Mouse (Mus musculus): Measurements from ENCODE around the gene Mark3. TPM values are rescaled to one million over a fixed set of nuclear protein-coding genes. Genes with fewer than 3 reads are reported as not detected.

Mark3 gene
- polyA plus RNA-seq, 1 experiment, result 2.0 TPM

DNA sequence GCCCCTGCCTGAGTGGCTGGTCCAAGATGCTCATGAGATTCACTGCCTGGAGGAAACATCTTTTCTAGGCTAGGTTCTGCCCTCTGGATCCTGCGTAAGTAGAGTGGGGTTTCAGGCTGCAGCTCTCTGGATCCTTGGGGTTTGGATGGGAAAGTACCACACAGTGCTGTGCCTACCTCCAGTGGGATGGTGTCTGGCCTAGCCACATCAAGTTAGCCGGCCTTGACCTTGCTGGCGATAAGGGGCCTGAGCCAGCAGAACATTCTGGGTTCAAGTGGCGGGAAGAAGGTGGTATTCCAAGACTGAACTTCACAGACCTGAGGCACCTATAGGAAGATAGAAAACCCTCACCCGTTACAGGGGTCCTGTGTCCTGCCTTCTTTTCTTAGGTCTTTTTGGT is 93.1 kb downstream of the Mark3 start:
- TF ChIP-seq TAL1 (IDR thresholded peaks at IDR 0.05; ENCODE audit: low read length) (no peak), GATA1 (IDR thresholded peaks at IDR 0.05; ENCODE audit: low read length) (no peak)
- Histone ChIP-seq H3K4me3 (replicated peaks) (no peak overlapping the region), H3K9me3 (ENCODE audit: control insufficient read depth, low read length) (peaks cover 7% of the 10 kb centered on the region; the same call in 1 of the 2 replicates), H3K4me1 (ENCODE audit: control insufficient read depth) (peaks cover 22% of the 10 kb centered on the region), H3K36me3 (ENCODE audit: control insufficient read depth) (no peaks in the 10 kb centered on the region; the same call in none of the 2 replicates), H3K27me3 (ENCODE audit: control insufficient read depth) (peaks cover 43% of the 10 kb centered on the region)

DNA sequence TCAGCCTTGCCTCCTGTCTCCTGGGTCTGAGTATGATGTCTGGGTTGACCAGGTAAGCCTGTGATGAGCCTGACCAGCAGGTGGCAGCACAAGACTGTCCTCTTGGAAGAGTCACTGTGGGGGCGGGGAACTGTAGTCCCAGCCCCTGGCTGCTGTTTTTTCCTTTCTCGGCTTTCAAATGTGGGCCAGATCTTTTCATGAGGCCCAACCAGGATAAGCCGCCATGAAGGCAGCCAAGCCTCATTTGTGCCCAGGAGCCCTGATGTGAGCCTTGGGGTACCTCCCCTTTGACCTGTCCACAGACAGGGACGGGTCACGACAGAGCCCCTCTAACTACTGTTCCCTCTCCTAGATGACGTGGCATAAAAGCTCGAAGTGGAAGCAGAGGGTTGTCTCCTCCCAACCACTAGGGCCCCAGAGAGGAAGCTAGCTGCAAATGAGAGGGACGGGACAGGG is 94.2 kb downstream of the Mark3 start:
- Histone ChIP-seq H3K9me3 (ENCODE audit: control insufficient read depth, low read length) (peaks cover 7% of the 10 kb centered on the region; the same call in 1 of the 2 replicates), H3K4me3 (replicated peaks) (peak overlapping the region; percentile 32), H3K4me1 (ENCODE audit: control insufficient read depth) (peaks cover 24% of the 10 kb centered on the region), H3K27me3 (ENCODE audit: control insufficient read depth) (peaks cover 53% of the 10 kb centered on the region), H3K36me3 (ENCODE audit: control insufficient read depth) (no peaks in the 10 kb centered on the region; the same call in none of the 2 replicates)
- TF ChIP-seq GATA1 (IDR thresholded peaks at IDR 0.05; ENCODE audit: low read length) (no peak), TAL1 (IDR thresholded peaks at IDR 0.05; ENCODE audit: low read length) (no peak)

DNA sequence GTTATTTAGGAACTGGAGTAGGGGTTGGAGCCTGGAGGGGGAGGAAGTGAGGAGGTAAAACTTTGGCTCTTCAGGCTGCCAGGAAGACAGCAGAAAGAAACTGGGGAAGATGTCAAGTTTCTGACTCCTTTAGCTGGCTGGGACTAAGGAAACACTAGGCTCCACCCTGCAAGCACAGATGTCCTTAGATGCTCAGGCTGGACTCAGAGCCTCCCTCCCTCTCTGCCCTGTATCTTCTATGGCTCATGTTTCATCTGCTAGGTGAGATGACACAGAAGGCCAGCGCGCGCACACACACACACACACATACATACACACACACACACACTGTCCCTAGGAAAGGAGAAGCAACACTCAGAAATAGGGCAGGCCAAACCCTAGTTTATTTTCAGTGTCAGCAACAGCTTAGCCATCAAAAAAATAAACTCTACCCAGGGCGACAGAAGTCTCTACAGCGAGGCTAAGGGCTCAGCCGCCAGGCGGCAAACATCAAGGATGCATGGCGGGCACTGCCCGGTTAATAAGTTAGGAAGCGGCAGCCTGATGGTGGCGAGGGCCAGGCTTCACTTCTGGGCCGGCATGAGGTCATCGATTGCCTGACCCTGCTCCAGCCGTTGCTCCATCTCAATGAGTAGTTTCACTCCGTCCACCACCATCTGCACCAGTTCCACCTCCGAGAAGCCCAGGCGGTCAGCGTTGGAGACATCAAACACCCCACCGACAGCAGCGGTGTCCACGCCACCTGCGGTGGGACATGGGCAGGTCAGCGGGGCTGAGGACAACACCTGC is 94.9 kb downstream of the Mark3 start:
- Histone ChIP-seq H3K27me3 (ENCODE audit: control insufficient read depth) (peaks cover 60% of the 10 kb centered on the region), H3K4me1 (ENCODE audit: control insufficient read depth) (peaks cover 24% of the 10 kb centered on the region), H3K9me3 (ENCODE audit: control insufficient read depth, low read length) (peaks cover 7% of the 10 kb centered on the region; the same call in 1 of the 2 replicates), H3K36me3 (ENCODE audit: control insufficient read depth) (no peaks in the 10 kb centered on the region; the same call in none of the 2 replicates), H3K4me3 (replicated peaks) (no peak overlapping the region)
- TF ChIP-seq GATA1 (IDR thresholded peaks at IDR 0.05; ENCODE audit: low read length), result no peak
- no peak for TF ChIP-seq TAL1 (IDR thresholded peaks at IDR 0.05; ENCODE audit: low read length)

DNA sequence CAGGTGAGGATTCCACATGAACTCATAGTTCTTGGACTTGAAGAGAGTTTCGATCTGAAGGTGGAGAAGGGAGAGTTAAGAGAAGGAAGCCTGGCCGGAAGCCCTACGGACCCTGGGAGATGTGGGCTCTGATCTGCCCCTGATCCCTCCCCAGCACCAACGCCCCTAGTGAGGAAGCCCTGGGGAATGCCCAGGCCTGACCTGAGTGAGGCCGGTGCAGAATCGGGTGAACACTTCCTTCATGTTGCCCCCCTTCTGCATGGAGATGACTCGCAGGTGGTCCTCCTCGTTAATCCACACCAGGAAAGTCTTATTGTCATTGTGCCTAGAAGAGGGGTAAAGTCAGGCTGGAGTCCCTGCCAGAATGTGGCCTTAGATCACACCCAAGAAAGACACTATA is 95.6 kb downstream of the Mark3 start:
- Histone ChIP-seq H3K27me3 (ENCODE audit: control insufficient read depth) (peaks cover 67% of the 10 kb centered on the region), H3K4me1 (ENCODE audit: control insufficient read depth) (peaks cover 24% of the 10 kb centered on the region), H3K4me3 (replicated peaks) (no peak overlapping the region), H3K36me3 (ENCODE audit: control insufficient read depth) (no peaks in the 10 kb centered on the region; the same call in none of the 2 replicates), H3K9me3 (ENCODE audit: control insufficient read depth, low read length) (peaks cover 7% of the 10 kb centered on the region; the same call in 1 of the 2 replicates)
- TF ChIP-seq GATA1 (IDR thresholded peaks at IDR 0.05; ENCODE audit: low read length) (no peak), TAL1 (IDR thresholded peaks at IDR 0.05; ENCODE audit: low read length) (no peak)

DNA sequence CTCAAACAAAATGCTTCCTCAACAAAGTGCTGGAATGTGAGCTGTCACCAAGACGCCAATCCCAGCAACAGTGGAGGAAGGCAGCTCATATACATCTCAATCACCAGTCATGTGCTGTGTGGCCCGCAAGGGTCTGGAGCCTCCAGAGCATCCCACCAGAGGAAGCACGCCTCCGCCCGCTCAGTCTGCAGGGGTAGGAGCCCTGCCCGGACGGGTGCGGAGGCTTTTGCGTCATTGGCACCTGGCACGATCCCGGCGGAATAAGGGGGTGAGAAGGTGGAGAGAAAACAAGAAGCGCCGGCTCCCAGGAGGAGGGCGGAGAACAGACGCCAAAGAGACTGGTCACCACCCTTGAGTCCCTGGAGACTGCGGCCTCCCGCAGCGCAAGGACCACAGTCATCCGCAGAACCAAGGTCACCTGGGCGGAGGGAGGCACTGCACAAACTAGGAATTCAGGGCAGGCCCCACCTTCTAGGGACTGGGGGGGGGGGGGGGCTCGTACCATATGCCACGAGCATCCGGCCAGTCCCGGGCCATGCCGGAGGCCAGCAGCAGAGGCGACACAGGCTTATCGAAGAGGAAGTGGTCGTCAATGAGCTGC is 96.1 kb downstream of the Mark3 start:
- TF ChIP-seq GATA1 (IDR thresholded peaks at IDR 0.05; ENCODE audit: low read length) (no peak), TAL1 (IDR thresholded peaks at IDR 0.05; ENCODE audit: low read length) (no peak)
- Histone ChIP-seq H3K36me3 (ENCODE audit: control insufficient read depth) (no peaks in the 10 kb centered on the region), H3K4me3 (replicated peaks) (no peak overlapping the region), H3K4me1 (ENCODE audit: control insufficient read depth) (peaks cover 24% of the 10 kb centered on the region), H3K27me3 (ENCODE audit: control insufficient read depth) (peaks cover 72% of the 10 kb centered on the region), H3K9me3 (ENCODE audit: control insufficient read depth, low read length) (peaks cover 7% of the 10 kb centered on the region; the same call in 1 of the 2 replicates)

DNA sequence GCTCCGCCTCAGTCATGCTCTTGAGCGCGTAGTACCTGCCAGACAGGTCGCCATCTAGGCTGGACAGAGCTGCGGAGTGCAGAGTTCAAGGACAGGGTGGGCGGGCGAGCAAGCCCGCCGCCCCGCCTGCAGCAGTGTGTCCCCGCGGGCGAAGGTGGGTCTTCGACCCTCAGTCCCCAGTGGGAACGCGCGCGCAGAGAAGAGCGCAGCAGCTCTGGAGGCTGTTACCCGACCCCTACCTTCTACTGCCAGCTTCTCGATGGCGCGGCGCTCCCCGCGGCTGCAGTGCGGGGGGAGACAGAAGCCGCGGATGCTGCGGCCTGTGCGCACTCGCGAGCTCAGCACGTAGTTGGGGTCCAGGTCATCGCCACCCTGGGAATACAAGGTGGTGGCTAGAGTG is 96.7 kb downstream of the Mark3 start:
- Histone ChIP-seq H3K4me3 (replicated peaks) (peak overlapping the region; percentile 16), H3K27me3 (ENCODE audit: control insufficient read depth) (peaks cover 77% of the 10 kb centered on the region), H3K4me1 (ENCODE audit: control insufficient read depth) (peaks cover 24% of the 10 kb centered on the region), H3K9me3 (ENCODE audit: control insufficient read depth, low read length) (peaks cover 7% of the 10 kb centered on the region; the same call in 1 of the 2 replicates), H3K36me3 (ENCODE audit: control insufficient read depth) (no peaks in the 10 kb centered on the region)
- TF ChIP-seq GATA1 (IDR thresholded peaks at IDR 0.05; ENCODE audit: low read length), result no peak
- no peak for TF ChIP-seq TAL1 (IDR thresholded peaks at IDR 0.05; ENCODE audit: low read length)

DNA sequence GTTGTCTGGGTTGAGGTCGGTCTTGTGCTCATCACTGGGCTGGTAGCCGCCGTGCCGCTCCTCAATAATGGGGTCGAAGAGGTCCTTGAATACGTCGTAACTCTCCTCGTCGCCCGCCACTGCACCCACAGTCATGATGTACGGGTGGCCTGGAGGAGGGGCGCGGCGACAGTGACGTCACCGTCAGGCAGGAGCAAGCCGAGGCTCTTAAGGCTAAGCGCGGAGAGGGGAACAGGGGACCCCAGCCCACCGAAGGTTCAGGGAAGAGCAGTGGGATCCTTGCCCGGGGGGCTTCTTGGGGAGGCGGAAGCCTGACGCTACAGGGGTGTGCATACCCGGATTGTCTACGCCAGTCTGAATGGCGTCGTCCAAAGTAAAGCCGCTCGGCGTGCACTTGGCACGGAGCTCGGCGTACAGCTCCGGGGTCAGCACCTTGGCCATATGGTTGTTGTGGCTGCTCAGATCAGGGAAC is 97.1 kb downstream of the Mark3 start:
- Histone ChIP-seq H3K4me3 (replicated peaks) (peak overlapping the region; percentile 11), H3K4me1 (ENCODE audit: control insufficient read depth) (peaks cover 24% of the 10 kb centered on the region), H3K27me3 (ENCODE audit: control insufficient read depth) (peaks cover 79% of the 10 kb centered on the region), H3K9me3 (ENCODE audit: control insufficient read depth, low read length) (peaks cover 7% of the 10 kb centered on the region; the same call in 1 of the 2 replicates), H3K36me3 (ENCODE audit: control insufficient read depth) (no peaks in the 10 kb centered on the region)
- TF ChIP-seq TAL1 (IDR thresholded peaks at IDR 0.05; ENCODE audit: low read length) (no peak), GATA1 (IDR thresholded peaks at IDR 0.05; ENCODE audit: low read length) (no peak)

DNA sequence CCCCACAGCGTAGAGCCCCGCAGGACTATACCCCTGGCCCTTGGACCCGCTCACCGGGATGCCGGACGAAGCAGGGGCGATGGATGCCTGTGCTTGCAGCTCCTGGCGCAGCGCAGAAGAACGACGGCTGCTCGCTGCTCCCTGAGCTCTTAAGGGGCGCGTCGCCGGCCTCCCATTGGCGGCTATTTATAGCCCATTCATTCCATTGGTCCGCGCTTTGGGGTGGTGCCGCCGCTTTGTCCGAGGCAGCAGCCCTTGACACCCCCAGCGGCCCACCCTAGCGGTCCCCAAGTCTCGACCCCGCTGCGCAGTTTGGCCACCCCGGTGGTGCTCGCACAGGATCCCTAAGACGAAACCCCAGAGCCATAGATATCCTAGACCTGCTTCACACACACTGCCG is 97.9 kb downstream of the Mark3 start, which contains the start of gene Ckb:
Ckb (minus strand) TSS at position 163 of the 400 bp plus-strand sequence.
- no peak for TF ChIP-seq TAL1 (IDR thresholded peaks at IDR 0.05; ENCODE audit: low read length)
- no peak for TF ChIP-seq GATA1 (IDR thresholded peaks at IDR 0.05; ENCODE audit: low read length)
- Histone ChIP-seq H3K27me3 (ENCODE audit: control insufficient read depth) (peaks cover 79% of the 10 kb centered on the region), H3K4me3 (replicated peaks) (peak within 1 kb of the TSS; percentile 31), H3K36me3 (ENCODE audit: control insufficient read depth) (no peaks in the 10 kb centered on the region), H3K4me1 (ENCODE audit: control insufficient read depth) (peaks cover 26% of the 10 kb centered on the region), H3K9me3 (ENCODE audit: control insufficient read depth, low read length) (peaks cover 7% of the 10 kb centered on the region; the same call in 1 of the 2 replicates)

DNA sequence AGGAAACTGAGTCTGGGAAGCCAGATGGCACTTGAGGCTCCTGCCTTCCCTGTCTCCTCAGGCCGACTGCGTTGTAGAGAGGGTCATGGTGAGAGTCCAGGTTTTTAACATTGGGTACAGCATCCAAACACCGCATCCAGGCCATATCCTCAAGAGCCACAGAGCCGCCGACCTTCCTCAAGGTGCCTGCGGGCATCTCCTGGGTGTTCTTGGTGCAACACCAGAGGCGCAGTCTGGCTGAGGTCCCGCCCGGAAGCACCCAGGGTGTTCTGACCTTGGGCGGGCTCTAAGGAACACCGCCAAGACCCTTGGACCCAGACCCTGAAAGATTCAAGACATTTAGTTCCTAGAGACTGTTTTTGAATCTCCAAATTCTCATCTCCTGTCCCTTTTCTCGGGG is 98.3 kb downstream of the Mark3 start:
- H3K9me3 ChIP-seq (ENCODE audit: control insufficient read depth, low read length), result peaks cover 7% of the 10 kb centered on the region; the same call in 1 of the 2 replicates
- TF ChIP-seq TAL1 (IDR thresholded peaks at IDR 0.05; ENCODE audit: low read length) (no peak), GATA1 (IDR thresholded peaks at IDR 0.05; ENCODE audit: low read length) (no peak)
- H3K36me3 ChIP-seq (ENCODE audit: control insufficient read depth), result no peaks in the 10 kb centered on the region
- no peak overlapping the region for H3K4me3 ChIP-seq (replicated peaks)
- H3K27me3 ChIP-seq (ENCODE audit: control insufficient read depth), result peaks cover 79% of the 10 kb centered on the region
- H3K4me1 ChIP-seq (ENCODE audit: control insufficient read depth), result peaks cover 30% of the 10 kb centered on the region

Data from erythroblast, embryonic 14.5 days (primary cell).